Mouse (Mus musculus): ENCODE measurements at regions not wholly inside any gene's neighbourhood (a gene's known extent, or its start where the extent isn't known, plus 50 kb on each side); places are given as distances from the start of the nearest gene placed in this dataset.

GRCm38 (mm10) chr14:108334879-108335278 lies 579.1 kb downstream of the Slitrk1 start:
- DNase-seq (ENCODE audit: low spot score in 2 of 2), result no peak

- DNase-seq (ENCODE audit: low spot score in 2 of 2), result peak in 1 of 2 experiments; percentile 52
Measured at GRCm38 (mm10) chr14:108326425-108326824, 587.5 kb downstream of the Slitrk1 start.

- DNase-seq (ENCODE audit: low spot score in 2 of 2), result no peak
Measured at GRCm38 (mm10) chr14:108323364-108324037, 590.5 kb downstream of the Slitrk1 start.

- DNase-seq (ENCODE audit: low spot score in 2 of 2), result no peak
Measured at GRCm38 (mm10) chr14:108307627-108308026, 606.3 kb downstream of the Slitrk1 start.

GRCm38 (mm10) chr14:108279630-108280029 lies 634.3 kb downstream of the Slitrk1 start:
- no peak for DNase-seq (ENCODE audit: low spot score in 2 of 2)

GRCm38 (mm10) chr14:108261083-108261482 lies 652.9 kb downstream of the Slitrk1 start:
- no peak for DNase-seq (ENCODE audit: low spot score in 2 of 2)

GRCm38 (mm10) chr14:108247365-108247764 lies 666.6 kb downstream of the Slitrk1 start:
- peak; percentile 26 to 83 for DNase-seq (ENCODE audit: low spot score in 2 of 2)

- no peak for DNase-seq (ENCODE audit: low spot score in 2 of 2)
Measured at GRCm38 (mm10) chr14:108225483-108226124, 688.4 kb downstream of the Slitrk1 start.

GRCm38 (mm10) chr14:108209246-108209645 lies 704.7 kb downstream of the Slitrk1 start:
- no peak for DNase-seq (ENCODE audit: low spot score in 2 of 2)

- DNase-seq (ENCODE audit: low spot score in 2 of 2), result no peak
Measured at GRCm38 (mm10) chr14:108199133-108199532, 714.8 kb downstream of the Slitrk1 start.

GRCm38 (mm10) chr14:108180920-108181319 lies 733.0 kb downstream of the Slitrk1 start:
- DNase-seq (ENCODE audit: low spot score in 2 of 2), result no peak

GRCm38 (mm10) chr14:108175275-108175860 lies 738.6 kb downstream of the Slitrk1 start:
- no peak for DNase-seq (ENCODE audit: low spot score in 2 of 2)

- DNase-seq (ENCODE audit: low spot score in 2 of 2), result peak; percentile 16 to 75
Measured at GRCm38 (mm10) chr14:108152981-108153380, 761.0 kb downstream of the Slitrk1 start.

- no peak for DNase-seq (ENCODE audit: low spot score in 2 of 2)
Measured at GRCm38 (mm10) chr14:108123147-108123546, 790.8 kb downstream of the Slitrk1 start.

GRCm38 (mm10) chr14:108105009-108105408 lies 808.9 kb downstream of the Slitrk1 start:
- no peak for DNase-seq (ENCODE audit: low spot score in 2 of 2)

- DNase-seq (ENCODE audit: low spot score in 2 of 2), result no peak
Measured at GRCm38 (mm10) chr14:108090965-108091364, 823.0 kb downstream of the Slitrk1 start.

- no peak for DNase-seq (ENCODE audit: low spot score in 2 of 2)
Measured at GRCm38 (mm10) chr14:108049997-108050396, 864.0 kb downstream of the Slitrk1 start.

- DNase-seq (ENCODE audit: low spot score in 2 of 2), result no peak
Measured at GRCm38 (mm10) chr14:108035959-108036358, 878.0 kb downstream of the Slitrk1 start.

GRCm38 (mm10) chr14:108034162-108034561 lies 879.8 kb downstream of the Slitrk1 start:
- no peak for DNase-seq (ENCODE audit: low spot score in 2 of 2)

GRCm38 (mm10) chr14:108022551-108022950 lies 891.4 kb downstream of the Slitrk1 start:
- no peak for DNase-seq (ENCODE audit: low spot score in 2 of 2)

GRCm38 (mm10) chr14:108022066-108022465 lies 891.9 kb downstream of the Slitrk1 start:
- DNase-seq (ENCODE audit: low spot score in 2 of 2), result peak in 1 of 2 experiments; percentile 18

GRCm38 (mm10) chr14:108021331-108021730 lies 892.6 kb downstream of the Slitrk1 start:
- DNase-seq (ENCODE audit: low spot score in 2 of 2), result no peak

Data from layer of hippocampus, postnatal 14 days (tissue).